Mouse (Mus musculus) bone marrow, adult 2 months (tissue): ENCODE data around the gene Hoxd10.

Source experiments
- CTCF ChIP-seq: fragments of 200-500 bp; IDR thresholded peaks from 2 replicates; pipeline ENCODE4 v1.5.1; 2011; ENCODE audit warnings: low read length, control low read depth; ENCODE audit not compliant: control insufficient read depth, insufficient read depth
- POLR2A ChIP-seq: fragments of 200-500 bp; IDR thresholded peaks from 2 replicates; pipeline ENCODE4 v1.6.1; 2011; ENCODE audit warnings: low read depth, mild to moderate bottlenecking, control low read depth, low read length, borderline replicate concordance; ENCODE audit not compliant: control insufficient read depth

DNA sequence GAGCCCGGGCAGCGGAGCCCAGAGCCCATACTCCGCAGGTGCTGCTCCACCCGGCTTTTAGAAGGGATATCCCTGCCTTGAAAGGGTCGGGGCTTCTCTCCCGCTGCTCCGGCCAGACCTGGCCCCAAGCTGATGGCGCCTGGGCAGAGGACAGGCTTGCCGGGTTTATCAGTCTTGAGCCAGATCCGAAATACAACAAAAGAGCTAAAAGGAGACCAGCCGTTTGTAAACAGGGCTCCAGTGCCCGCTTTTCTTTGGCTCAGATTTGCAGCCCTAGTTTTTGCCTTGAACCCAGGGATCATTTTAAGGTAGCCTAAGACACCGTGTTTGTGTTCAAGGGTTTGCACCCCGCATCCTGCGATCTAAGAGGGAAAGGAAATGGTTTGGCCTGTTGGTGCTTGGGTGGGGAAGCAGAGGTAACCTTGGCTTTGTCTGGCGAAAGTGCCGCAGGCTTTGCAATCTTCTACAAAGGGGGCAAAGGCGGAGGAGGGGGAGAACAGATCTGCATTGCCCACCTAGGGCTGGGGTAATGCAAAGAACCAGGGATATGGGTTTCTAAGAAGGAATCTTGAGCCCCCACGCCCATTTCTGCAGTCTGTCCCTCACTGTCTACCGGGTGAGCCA is 1.2 kb downstream of the Hoxd10 start:
- TF ChIP-seq CTCF: no peak
- TF ChIP-seq POLR2A: no peak
